Mouse (Mus musculus): ENCODE measurements around the gene Osbp2. TPM values are rescaled to one million over a fixed set of nuclear protein-coding genes. Genes with fewer than 3 reads are reported as not detected.

Osbp2 gene
- polyA plus RNA-seq, 1 experiment from 2014 or later = not detected

GRCm38 (mm10) chr11:3722861-3723260 is 140.8 kb downstream of the Osbp2 start:
- Histone ChIP-seq H3K36me3 (replicated peaks; ENCODE audit: insufficient read depth, low read length) (no peaks in the 10 kb centered on the region), H3K9me3 (ENCODE audit: low read length) (no peaks in the 10 kb centered on the region), H3K27me3 (ENCODE audit: insufficient read depth, low read length) (no peaks in the 10 kb centered on the region), H3K9ac (replicated peaks) (no peak overlapping the region), H3K4me3 (ENCODE audit: low read depth, low read length) (no peak overlapping the region), H3K4me1 (ENCODE audit: insufficient read depth) (no peaks in the 10 kb centered on the region; the same call in 1 of the 2 replicates), H3K4me2 (ENCODE audit: low read depth, low read length) (no peak overlapping the region), H3K27ac (ENCODE audit: low read depth) (no peak overlapping the region)
- 52% methylated on average over 3 of the region's 3 CpGs for WGBS (ENCODE audit: insufficient replicate concordance)
- ATAC-seq (no peak), DNase-seq (no peak)
- TF ChIP-seq EP300 (IDR thresholded peaks at IDR 0.05; ENCODE audit: low read depth) (no peak), CTCF (IDR thresholded peaks at IDR 0.05; ENCODE audit: low read depth) (no peak)

GRCm38 (mm10) chr11:3722036-3722435 is 141.7 kb downstream of the Osbp2 start:
- no peak overlapping the region for H3K4me2 ChIP-seq (ENCODE audit: low read depth, low read length)
- H3K9me3 ChIP-seq (ENCODE audit: low read length) = no peaks in the 10 kb centered on the region
- DNase-seq (no peak), ATAC-seq (no peak)
- no peaks in the 10 kb centered on the region; the same call in 1 of the 2 replicates for H3K4me1 ChIP-seq (ENCODE audit: insufficient read depth)
- no peak overlapping the region for H3K27ac ChIP-seq (ENCODE audit: low read depth)
- H3K27me3 ChIP-seq (ENCODE audit: insufficient read depth, low read length) = no peaks in the 10 kb centered on the region
- H3K36me3 ChIP-seq (replicated peaks; ENCODE audit: insufficient read depth, low read length) = no peaks in the 10 kb centered on the region
- TF ChIP-seq EP300 (IDR thresholded peaks at IDR 0.05; ENCODE audit: low read depth) (no peak), CTCF (IDR thresholded peaks at IDR 0.05; ENCODE audit: low read depth) (no peak)
- H3K4me3 ChIP-seq (ENCODE audit: low read depth, low read length) = no peak overlapping the region
- no peak overlapping the region for H3K9ac ChIP-seq (replicated peaks)
- WGBS (ENCODE audit: insufficient replicate concordance) = 54% methylated on average over 3 of the region's 3 CpGs

GRCm38 (mm10) chr11:3716662-3717061 is 147.0 kb downstream of the Osbp2 start:
- no peaks in the 10 kb centered on the region for H3K27me3 ChIP-seq (ENCODE audit: insufficient read depth, low read length)
- no peaks in the 10 kb centered on the region; the same call in 1 of the 2 replicates for H3K4me1 ChIP-seq (ENCODE audit: insufficient read depth)
- WGBS (ENCODE audit: insufficient replicate concordance) = 83% methylated on average over 6 of the region's 6 CpGs
- TF ChIP-seq CTCF (IDR thresholded peaks at IDR 0.05; ENCODE audit: low read depth) (no peak), EP300 (IDR thresholded peaks at IDR 0.05; ENCODE audit: low read depth) (no peak)
- no peaks in the 10 kb centered on the region for H3K36me3 ChIP-seq (replicated peaks; ENCODE audit: insufficient read depth, low read length)
- no peak overlapping the region for H3K9ac ChIP-seq (replicated peaks)
- no peak overlapping the region for H3K27ac ChIP-seq (ENCODE audit: low read depth)
- no peak overlapping the region for H3K4me3 ChIP-seq (ENCODE audit: low read depth, low read length)
- H3K4me2 ChIP-seq (ENCODE audit: low read depth, low read length) = no peak overlapping the region
- no peak for DNase-seq
- no peak for ATAC-seq
- no peaks in the 10 kb centered on the region for H3K9me3 ChIP-seq (ENCODE audit: low read length)

- no peak overlapping the region for H3K4me2 ChIP-seq (ENCODE audit: low read depth, low read length)
- no peaks in the 10 kb centered on the region for H3K27me3 ChIP-seq (ENCODE audit: insufficient read depth, low read length)
- WGBS (ENCODE audit: insufficient replicate concordance) = 25% methylated on average over 15 of the region's 15 CpGs
- ATAC-seq (no peak), DNase-seq (peak; percentile 68)
- no peak overlapping the region for H3K4me3 ChIP-seq (ENCODE audit: low read depth, low read length)
- H3K9me3 ChIP-seq (ENCODE audit: low read length) = no peaks in the 10 kb centered on the region
- H3K36me3 ChIP-seq (replicated peaks; ENCODE audit: insufficient read depth, low read length) = no peaks in the 10 kb centered on the region
- H3K27ac ChIP-seq (ENCODE audit: low read depth) = no peak overlapping the region
- no peak overlapping the region for H3K9ac ChIP-seq (replicated peaks)
- TF ChIP-seq EP300 (IDR thresholded peaks at IDR 0.05; ENCODE audit: low read depth) = no peak
- peak; percentile 86 for TF ChIP-seq CTCF (IDR thresholded peaks at IDR 0.05; ENCODE audit: low read depth)
- H3K4me1 ChIP-seq (ENCODE audit: insufficient read depth) = no peaks in the 10 kb centered on the region
These were observed 149.2 kb downstream of the Osbp2 start for GRCm38 (mm10) chr11:3714486-3714885.

- no peak overlapping the region for H3K4me3 ChIP-seq (ENCODE audit: low read depth, low read length)
- no peaks in the 10 kb centered on the region for H3K4me1 ChIP-seq (ENCODE audit: insufficient read depth)
- no peak overlapping the region for H3K27ac ChIP-seq (ENCODE audit: low read depth)
- H3K36me3 ChIP-seq (replicated peaks; ENCODE audit: insufficient read depth, low read length) = no peaks in the 10 kb centered on the region
- no peaks in the 10 kb centered on the region for H3K27me3 ChIP-seq (ENCODE audit: insufficient read depth, low read length)
- 58% methylated on average over 14 of the region's 14 CpGs for WGBS (ENCODE audit: insufficient replicate concordance)
- no peak overlapping the region for H3K4me2 ChIP-seq (ENCODE audit: low read depth, low read length)
- no peak overlapping the region for H3K9ac ChIP-seq (replicated peaks)
- DNase-seq (no peak), ATAC-seq (no peak)
- H3K9me3 ChIP-seq (ENCODE audit: low read length) = no peaks in the 10 kb centered on the region
- TF ChIP-seq EP300 (IDR thresholded peaks at IDR 0.05; ENCODE audit: low read depth) = no peak
- no peak for TF ChIP-seq CTCF (IDR thresholded peaks at IDR 0.05; ENCODE audit: low read depth)
These were observed 153.5 kb downstream of the Osbp2 start for GRCm38 (mm10) chr11:3710203-3710602.

- DNase-seq = no peak
- H3K4me1 ChIP-seq (ENCODE audit: insufficient read depth) = no peaks in the 10 kb centered on the region
- 61% methylated on average over 8 of the region's 8 CpGs for whole genome bisulfite sequencing (ENCODE audit: insufficient replicate concordance)
- H3K4me2 ChIP-seq (ENCODE audit: low read depth, low read length) = no peak overlapping the region
- H3K27me3 ChIP-seq (ENCODE audit: insufficient read depth, low read length) = no peaks in the 10 kb centered on the region
- H3K27ac ChIP-seq (ENCODE audit: low read depth) = no peak overlapping the region
- H3K9me3 ChIP-seq (ENCODE audit: low read length) = no peaks in the 10 kb centered on the region
- no peak overlapping the region for H3K4me3 ChIP-seq (ENCODE audit: low read depth, low read length)
- H3K36me3 ChIP-seq (replicated peaks; ENCODE audit: insufficient read depth, low read length) = no peaks in the 10 kb centered on the region
- ATAC-seq = no peak
- no peak for TF ChIP-seq CTCF (IDR thresholded peaks at IDR 0.05; ENCODE audit: low read depth)
- no peak overlapping the region for H3K9ac ChIP-seq (replicated peaks)
These were observed 156.6 kb downstream of the Osbp2 start for GRCm38 (mm10) chr11:3707057-3707456.

- Histone ChIP-seq H3K4me3 (ENCODE audit: low read depth, low read length) (no peak overlapping the region), H3K36me3 (replicated peaks; ENCODE audit: insufficient read depth, low read length) (no peaks in the 10 kb centered on the region), H3K27ac (ENCODE audit: low read depth) (no peak overlapping the region), H3K4me2 (ENCODE audit: low read depth, low read length) (no peak overlapping the region), H3K9ac (replicated peaks) (no peak overlapping the region), H3K4me1 (ENCODE audit: insufficient read depth) (no peaks in the 10 kb centered on the region), H3K9me3 (ENCODE audit: low read length) (no peaks in the 10 kb centered on the region), H3K27me3 (ENCODE audit: insufficient read depth, low read length) (no peaks in the 10 kb centered on the region)
- ATAC-seq = no peak
- no peak for DNase-seq
- TF ChIP-seq EP300 (IDR thresholded peaks at IDR 0.05; ENCODE audit: low read depth) (no peak), CTCF (IDR thresholded peaks at IDR 0.05; ENCODE audit: low read depth) (no peak)
- 78% methylated on average over 8 of the region's 8 CpGs for WGBS (ENCODE audit: insufficient replicate concordance)
These were observed 159.3 kb downstream of the Osbp2 start for GRCm38 (mm10) chr11:3704404-3704803.

All from liver, postnatal 0 days (tissue).